Mouse (Mus musculus): ENCODE results near the gene Tfap2b.

Gene Tfap2b

DNA sequence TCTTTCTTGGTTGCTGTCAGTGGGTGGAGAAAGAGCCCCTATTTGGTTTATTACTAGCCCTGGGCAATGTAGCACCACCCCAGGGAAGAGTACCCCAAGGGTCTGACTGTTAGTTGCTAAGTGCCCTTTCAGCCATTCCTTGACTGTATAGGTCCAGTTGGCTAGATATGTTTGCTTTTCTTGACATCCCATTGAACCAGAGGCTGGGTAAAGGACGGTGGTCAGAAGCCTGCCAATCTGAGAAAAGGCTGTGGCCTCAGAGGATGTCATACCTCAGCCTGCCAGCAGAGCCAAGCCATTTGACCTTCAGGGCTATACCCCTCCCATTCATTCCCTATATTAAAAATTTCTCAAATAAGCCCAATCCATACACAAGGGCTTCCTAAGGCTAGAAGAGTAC, 24.0 kb downstream of the Tfap2b start:
- DNase-seq (ENCODE audit: low spot score) = no peak

- DNase-seq (ENCODE audit: low spot score) = no peak
Observed at GRCm38 (mm10) chr1:19233857-19234256, 25.1 kb downstream of the Tfap2b start.

GRCm38 (mm10) chr1:19234432-19235205, 25.9 kb downstream of the Tfap2b start:
- no peak for DNase-seq (ENCODE audit: low spot score)

DNA sequence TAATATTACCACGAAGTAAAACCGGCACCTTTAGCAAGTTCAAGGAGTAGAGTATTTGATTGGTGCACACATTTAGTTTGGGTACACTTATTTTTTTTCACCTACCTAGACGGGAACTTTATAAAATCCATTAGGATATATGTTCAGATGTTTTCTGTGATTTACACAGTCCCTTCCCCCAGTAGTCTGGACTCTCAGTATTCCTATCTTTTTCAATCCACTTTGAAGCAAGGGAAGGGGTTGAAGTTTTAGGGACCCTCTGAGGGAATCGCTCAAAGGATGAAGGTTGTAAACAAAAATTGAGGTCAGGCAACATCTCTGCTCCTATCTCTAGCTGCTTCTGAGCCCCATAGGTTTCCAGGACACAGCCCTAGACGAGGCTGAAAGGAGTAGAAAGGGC, 27.3 kb downstream of the Tfap2b start:
- no peak for DNase-seq (ENCODE audit: low spot score)

DNA sequence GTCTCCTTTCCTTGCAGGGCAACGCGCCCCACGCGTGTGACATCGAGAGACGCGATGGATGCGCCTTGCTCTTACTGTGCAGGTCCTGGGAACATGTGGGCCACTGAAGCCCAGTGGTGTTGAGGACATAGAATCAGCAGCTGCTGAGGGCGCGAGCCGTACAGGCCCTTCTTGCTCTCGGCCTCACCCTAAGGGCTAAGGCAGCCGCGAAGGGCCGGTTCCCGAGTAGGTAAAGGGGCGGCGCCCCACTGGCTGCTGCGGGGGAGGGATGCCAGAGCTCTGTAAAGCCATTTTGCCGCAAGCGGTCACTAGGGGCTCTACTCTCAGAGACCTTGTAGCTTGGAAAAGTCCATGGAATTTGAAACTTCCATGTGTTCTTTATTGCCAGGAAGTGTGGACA, 27.9 kb downstream of the Tfap2b start:
- DNase-seq (ENCODE audit: low spot score) = no peak

GRCm38 (mm10) chr1:19237061-19237460, 28.3 kb downstream of the Tfap2b start:
- DNase-seq (ENCODE audit: low spot score) = no peak

- DNase-seq (ENCODE audit: low spot score) = no peak
Observed at GRCm38 (mm10) chr1:19237721-19238410, 29.2 kb downstream of the Tfap2b start.

GRCm38 (mm10) chr1:19240054-19240453, 31.3 kb downstream of the Tfap2b start:
- no peak for DNase-seq (ENCODE audit: low spot score)

DNA sequence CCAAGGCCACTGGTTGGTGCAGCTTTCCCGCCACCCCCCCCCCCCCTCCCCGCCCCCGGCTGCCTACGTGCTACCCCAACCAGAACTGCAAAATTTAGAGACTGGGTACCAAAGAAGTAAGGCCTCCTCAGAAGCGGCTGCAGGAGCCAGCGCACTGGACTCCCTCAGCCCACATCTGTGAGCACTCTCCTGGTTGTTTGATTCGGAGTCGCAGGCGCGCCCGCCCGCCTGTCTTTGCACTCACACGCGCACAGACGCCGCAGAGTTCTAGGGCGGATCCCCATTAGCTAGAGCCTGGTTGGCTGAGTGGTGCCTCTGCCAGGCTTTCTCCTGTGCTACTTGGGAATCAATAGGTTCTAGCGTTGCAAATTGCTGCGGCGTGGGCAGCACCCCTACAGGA, 32.6 kb downstream of the Tfap2b start:
- DNase-seq (ENCODE audit: low spot score) = no peak

- DNase-seq (ENCODE audit: low spot score) = no peak
Observed at GRCm38 (mm10) chr1:19242021-19242420, 33.3 kb downstream of the Tfap2b start.

- DNase-seq (ENCODE audit: low spot score) = no peak
Observed at GRCm38 (mm10) chr1:19245032-19245431, 36.3 kb downstream of the Tfap2b start.

DNA sequence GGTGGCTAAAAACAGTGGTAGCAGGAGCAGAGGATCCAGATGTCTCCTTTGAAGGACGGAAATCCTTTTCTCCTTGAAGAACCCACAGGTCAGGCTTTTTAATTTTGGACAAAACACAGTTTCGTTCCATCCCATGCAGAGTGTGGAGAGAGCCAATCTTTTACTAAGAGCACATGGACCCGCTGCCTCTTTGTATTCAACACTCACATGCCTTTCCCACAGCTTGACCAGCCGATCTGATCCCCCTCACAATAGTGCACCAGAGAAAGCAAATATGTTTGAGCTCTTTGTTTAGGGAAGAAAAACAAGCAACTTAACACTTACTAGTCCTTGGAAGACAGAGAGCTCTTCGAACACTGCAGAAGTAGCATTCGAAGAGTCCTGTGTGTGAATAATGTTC, 42.6 kb downstream of the Tfap2b start:
- DNase-seq (ENCODE audit: low spot score) = no peak

GRCm38 (mm10) chr1:19269596-19269995, 60.9 kb downstream of the Tfap2b start:
- no peak for DNase-seq (ENCODE audit: low spot score)
